Mouse (Mus musculus): ENCODE results near the gene Eppin.
A peak's percentile ranks its signal among the peaks of the same experiment; 100 is the strongest.
"Not testable (repeated sequence)": the region's sequence is repeated elsewhere in the genome, so short reads cannot be mapped to it uniquely, and the experiment has no call there.

Eppin gene

DNA sequence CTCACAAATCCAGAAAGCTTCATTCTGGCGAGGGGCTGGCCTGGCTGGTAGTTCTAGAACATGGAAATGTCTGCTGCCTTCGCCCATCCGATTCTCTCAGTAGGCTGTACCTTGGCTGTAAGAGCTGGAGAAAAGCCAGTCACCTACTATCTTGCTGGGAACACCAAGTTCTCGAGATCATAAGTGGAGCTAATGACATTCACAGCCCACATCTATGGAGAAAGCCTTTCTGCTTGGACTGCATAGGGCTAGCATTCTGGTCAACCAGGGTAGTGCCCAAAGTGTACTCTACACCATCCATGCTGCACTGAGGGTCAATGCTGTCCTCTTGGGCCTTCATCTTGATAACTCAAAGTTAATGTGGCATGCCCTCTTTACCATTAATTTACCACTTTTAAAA is at the start of gene Eppin:
TSS of gene Eppin (minus strand) at position 101 of the 400 bp plus-strand sequence.
- DNase-seq (ENCODE audit: low read depth, low spot score): no peak

DNA sequence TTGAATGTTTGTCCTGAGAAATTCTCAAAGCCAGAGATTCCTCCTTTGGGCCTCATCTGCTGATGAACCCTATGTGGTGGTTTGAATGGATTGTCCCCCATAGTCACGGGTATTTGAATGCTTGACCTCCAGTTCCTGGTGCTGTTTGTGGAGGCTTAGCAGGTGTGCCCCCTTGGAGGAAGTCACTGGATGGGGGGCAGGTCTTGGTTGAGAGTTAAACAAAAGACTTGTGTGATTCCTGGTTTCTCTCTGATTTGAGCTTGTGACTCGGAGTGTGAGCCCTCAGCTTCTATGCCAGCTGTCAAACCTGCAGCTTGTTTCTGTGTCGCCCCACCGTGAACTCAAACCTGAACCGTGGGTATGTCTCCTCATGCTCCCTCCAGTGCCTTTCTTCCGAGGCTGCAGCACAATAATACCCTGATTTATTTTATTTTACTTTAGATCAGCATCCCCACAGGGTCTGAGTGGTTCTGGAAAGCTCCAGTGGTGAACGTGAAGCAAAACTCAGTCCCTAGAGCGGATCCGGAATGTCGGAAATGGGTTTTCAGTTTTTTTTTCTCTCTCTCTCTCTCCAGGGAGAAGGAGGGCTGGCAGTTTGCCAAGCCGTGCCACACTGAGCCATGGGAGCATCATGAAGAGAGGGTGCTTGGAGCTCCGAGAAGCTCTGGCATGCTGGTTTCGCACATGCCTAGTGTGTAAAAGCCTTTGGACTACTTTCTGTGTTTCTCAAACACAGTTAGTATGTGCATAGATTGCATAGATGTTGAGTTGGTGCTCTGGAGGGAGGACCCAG is 48.7 kb upstream of the Eppin start:
- DNase-seq (ENCODE audit: low read depth, low spot score): no peak

- DNase-seq (ENCODE audit: low read depth, low spot score): no peak
Measured at GRCm38 (mm10) chr2:164641129-164641528, 47.7 kb upstream of the Eppin start.

DNA sequence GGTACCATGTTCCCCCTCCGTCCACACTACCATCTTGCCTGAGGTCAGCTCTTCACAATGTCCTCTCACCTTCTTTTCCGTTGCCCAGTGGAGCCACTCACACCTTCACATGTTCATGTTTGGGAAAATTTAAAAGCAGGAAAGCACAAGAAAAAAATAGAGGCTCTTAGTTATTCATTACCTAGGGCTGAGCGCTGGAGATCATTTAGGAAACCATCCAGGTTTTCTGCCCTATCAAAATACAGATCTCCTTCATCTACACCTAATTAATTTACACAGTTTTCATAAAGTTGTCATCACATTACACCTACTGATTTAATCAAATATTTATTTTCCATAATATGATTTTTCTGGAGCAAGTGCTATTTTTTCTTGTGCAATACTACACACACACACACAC is 45.3 kb upstream of the Eppin start, which contains the start of gene Wfdc16:
TSS of gene Wfdc16 (minus strand) at position 101 of the 400 bp plus-strand sequence.
- DNase-seq (ENCODE audit: low read depth, low spot score): no peak

- no peak for DNase-seq (ENCODE audit: low read depth, low spot score)
Measured at GRCm38 (mm10) chr2:164635266-164635665, 41.9 kb upstream of the Eppin start.

DNA sequence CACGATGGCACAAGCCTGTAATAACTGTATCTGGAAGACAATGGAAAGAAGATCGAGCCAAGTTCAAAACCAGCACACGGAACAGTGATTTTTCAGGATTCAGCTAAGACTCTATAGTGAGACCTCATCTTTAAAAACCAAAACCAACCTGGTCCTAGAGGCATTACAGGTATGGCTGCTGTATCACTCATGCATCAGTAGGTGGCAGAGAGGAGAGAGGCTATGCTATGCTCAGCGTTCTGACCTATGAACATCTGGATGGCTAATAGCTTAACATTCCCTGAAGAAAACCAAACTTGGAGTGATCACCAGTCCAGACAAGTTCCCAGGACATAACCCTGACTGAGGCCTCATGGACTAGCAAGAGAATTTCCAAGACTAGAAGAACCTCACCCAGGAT is 28.4 kb upstream of the Eppin start:
- no peak for DNase-seq (ENCODE audit: low read depth, low spot score)

DNA sequence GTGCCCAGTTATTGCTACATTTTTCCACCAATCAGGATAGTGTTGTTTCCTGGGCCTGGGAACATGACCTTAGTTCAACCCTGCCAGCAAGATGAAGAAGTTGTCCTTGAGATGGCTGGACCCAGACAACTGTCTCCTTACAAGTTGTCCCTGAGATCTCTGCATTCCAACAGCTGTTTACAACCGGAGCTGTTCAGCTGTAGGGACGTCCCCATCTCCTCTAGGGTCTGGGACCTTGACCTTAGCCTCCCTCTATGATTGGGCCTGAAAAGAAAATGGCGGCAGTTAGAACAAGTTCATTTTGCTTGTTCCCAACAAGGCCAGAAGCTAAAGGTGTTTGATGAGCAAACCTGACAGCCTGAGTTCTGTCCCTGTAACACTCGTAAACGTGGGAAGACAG is 25.7 kb upstream of the Eppin start:
- no peak for DNase-seq (ENCODE audit: low read depth, low spot score)

GRCm38 (mm10) chr2:164615386-164615785 is 22.0 kb upstream of the Eppin start:
- no peak for DNase-seq (ENCODE audit: low read depth, low spot score)

GRCm38 (mm10) chr2:164613471-164613870 is 20.1 kb upstream of the Eppin start, which contains the start of the genes Wfdc6b and Wfdc8:
TSS of gene Wfdc6b (plus strand) at chr2:164613522.
TSS of gene Wfdc8 (minus strand) at chr2:164613626.
- not testable (repeated sequence) for DNase-seq (ENCODE audit: low read depth, low spot score)

DNA sequence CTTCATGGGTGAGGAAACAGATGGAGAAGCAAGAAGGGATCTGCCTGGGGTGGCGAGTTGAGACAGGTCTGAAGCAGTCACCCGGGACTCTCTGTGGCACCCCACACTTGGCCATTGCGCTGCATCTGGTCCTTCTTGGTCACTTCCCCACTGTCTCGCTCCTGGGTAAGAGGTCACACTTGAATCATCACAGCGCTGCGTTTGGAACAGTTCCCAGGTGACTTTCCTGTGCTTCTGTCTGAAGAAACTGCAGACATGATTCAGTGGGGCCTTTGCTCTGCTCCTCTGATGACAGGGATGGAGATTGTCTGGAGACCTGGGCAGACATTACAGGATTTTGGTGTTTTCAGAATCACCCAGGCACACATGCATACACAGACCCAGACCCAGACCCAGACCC is 15.4 kb upstream of the Eppin start:
- no peak for DNase-seq (ENCODE audit: low read depth, low spot score)

GRCm38 (mm10) chr2:164604411-164604810 is 11.0 kb upstream of the Eppin start:
- DNase-seq (ENCODE audit: low read depth, low spot score): no peak

DNA sequence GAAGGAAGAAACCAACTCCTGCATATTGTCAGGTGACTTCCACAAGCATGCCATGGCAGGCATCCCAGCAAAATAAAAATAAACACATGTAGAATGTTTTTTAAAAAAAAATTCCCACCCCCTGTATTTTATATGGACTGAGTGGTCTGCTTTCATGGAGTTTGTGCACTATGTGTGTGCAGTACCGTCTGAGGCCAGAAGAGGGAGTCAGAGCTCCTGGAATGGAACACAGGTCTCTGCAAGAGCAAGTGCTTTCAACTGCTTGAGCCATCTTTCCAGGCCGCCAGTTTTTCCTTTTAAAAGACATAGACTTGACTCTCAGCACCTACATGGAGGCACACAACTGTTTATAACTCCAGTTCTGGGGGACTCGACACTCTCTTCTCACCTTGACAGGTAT is 10.1 kb upstream of the Eppin start:
- no peak for DNase-seq (ENCODE audit: low read depth, low spot score)

DNA sequence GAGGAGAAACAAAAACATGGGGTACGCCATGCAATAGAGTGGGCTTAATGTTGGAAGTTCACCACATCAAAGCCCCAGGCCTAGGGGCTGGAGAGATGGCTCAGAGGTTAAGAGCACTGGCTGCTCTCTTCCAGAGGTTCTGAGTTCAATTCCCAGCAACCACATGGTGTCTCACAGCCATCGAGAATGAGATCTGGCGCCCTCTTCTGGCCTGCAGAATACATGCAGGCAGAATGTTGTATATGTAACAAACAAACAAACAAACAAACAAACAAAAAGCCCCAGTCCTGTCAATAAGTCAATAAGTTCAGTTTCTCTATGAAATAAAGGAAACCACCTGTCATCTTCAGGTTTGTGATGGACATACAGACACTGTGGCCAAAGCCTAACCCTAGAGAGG is 6.8 kb upstream of the Eppin start:
- no peak for DNase-seq (ENCODE audit: low read depth, low spot score)

DNA sequence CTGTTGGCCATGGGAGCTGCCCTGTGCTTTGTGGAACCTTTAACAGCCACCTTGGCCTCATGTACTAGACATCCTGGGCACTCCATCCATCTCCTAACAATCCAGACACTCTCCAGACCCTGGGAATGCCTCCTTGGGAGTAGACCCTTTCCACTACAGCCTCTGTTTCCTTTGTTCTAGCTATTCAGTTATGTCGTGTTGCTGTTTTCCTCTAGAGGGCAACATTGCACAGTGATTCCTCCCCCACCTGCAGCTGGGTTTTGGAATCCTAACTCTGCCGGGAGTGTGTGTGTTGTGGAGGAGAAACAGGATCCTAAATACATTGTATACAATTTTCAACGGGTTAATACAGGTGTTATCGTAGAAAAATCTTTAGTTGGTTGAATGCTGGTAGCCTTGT is 1.4 kb downstream of the Eppin start:
- DNase-seq (ENCODE audit: low read depth, low spot score): peak; percentile 15

DNA sequence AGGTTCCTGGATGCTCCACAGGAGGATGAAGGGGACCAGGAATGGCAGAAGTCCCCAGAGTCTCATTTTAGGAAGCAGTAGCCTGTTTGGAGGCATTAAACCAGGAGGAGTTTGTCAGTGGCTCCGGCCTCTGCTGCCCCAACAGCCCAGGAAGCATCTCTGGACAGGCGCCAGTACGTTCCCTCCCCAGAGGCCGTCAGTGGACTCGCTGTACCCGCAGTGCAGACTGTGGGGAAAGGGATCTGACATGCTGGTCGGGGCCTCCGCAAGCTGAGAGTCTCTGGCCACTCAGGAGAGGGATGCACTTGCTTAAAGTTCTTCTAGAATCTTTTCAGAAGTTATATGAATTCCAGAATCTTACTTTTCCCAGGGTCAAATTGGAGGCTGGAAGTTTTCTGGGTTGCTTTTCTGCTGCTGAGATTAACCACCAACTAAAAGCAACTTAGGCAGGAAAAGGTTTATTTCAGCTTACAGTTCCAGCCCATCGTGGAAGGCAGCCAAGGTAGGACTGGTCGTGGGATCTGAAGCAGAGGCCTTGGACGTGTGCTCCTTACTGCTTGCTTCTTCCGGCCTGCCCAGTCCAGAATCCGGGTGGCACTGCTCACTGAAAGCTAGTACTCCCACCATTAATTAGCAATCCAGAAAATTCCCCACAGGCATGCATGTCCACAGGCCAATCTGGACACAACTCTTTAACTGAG is 8.2 kb downstream of the Eppin start, which contains the start of gene Wfdc6a:
TSS of gene Wfdc6a (minus strand) at position 423 of the 701 bp plus-strand sequence.
- DNase-seq (ENCODE audit: low read depth, low spot score): not testable (repeated sequence)

DNA sequence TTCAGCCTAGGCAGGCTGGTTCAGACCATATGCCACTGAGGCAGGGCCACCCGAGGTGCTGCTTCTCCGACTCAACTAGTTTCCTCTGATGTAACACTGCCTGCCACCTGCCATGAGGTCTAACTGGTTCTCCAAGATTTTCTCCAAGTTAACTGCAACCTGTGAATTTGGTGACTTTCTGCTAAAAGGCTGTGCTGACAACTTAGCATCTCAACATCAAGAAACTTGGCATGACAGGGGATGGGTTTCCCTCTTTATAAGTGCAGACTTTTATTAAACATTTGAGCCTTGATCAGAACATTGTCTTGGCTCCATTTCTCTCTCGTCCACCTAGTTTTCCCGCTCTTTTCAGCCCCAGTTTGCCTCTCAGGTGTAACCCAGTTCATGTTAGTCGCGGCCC is 20.0 kb downstream of the Eppin start, which contains the start of gene Spint3:
TSS of gene Spint3 (minus strand) at position 101 of the 400 bp plus-strand sequence.
- not testable (repeated sequence) for DNase-seq (ENCODE audit: low read depth, low spot score)

DNA sequence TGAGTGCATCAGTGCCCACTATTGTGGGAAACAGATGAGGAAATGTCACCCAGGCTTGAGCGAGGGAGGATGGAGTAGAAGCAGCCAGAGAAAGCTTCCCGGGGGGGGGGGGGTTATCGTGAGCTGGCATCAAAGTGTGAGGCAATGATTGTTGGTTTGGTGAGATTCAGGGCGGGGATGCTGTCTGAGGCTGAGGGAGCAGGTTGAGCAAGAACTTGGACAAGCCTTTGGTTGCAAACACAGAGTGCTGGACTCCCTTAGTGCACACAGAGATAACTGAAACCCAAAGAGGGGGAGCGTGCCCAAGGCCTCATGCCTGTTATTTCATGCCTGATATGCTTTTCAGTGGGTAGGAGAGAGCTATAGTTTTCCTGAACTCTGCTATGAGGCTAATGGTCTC is 25.9 kb downstream of the Eppin start:
- no peak for DNase-seq (ENCODE audit: low read depth, low spot score)

DNA sequence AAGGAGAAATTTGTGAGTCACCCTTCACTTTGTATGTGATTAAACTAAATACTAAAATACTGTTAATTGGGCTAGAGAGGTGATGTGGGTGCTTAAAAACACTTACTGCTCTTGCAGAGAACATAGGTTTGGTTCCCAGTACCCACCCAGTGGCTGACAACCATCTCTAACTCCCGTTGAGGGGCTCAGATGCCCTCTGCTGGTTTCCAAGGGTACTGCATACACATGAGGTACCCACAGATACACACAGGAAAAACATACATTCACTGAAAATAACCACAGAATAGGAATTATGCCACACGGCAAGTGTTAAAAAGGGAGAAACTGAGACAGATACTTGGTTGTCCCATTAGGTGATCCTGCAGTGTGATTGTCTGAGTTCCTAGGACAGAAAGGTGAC is 26.4 kb downstream of the Eppin start:
- DNase-seq (ENCODE audit: low read depth, low spot score): no peak

GRCm38 (mm10) chr2:164564346-164564745 is 29.0 kb downstream of the Eppin start:
- DNase-seq (ENCODE audit: low read depth, low spot score): no peak

DNA sequence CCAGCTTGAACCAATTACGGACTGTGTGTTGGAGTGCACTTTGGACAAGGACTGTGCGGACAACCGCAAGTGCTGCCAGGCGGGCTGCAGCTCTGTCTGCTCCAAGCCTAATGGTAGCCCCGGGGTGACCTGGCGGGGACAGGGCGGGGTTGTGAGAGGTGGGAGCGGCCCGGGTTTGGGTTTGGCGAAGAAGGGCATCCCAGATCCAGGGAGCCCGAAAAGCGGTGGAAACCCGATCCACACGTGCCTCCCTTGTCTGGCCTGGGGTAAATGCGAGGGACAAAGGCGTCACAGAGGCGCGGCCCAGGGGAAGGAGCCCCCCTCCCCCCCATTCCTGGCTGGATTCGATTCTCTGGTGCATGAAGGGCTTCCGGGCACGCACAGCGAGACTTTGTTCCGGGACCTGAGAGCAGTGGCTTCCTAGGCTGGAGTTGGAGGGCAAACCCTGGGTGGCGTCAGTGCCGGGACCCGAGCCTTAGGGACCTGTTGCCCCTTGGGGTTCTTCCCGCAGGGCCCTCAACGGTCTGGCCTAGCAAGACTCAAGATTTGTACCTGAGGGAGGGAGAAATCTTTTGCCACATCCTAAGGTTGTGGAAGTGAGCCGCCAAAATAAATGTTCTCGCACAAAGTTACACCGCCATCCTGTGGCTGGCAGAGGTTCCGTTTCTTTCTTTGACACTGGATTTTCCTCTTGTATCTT is 29.9 kb downstream of the Eppin start:
- no peak for DNase-seq (ENCODE audit: low read depth, low spot score)

- DNase-seq (ENCODE audit: low read depth, low spot score): no peak
Measured at GRCm38 (mm10) chr2:164562391-164563188, 30.8 kb downstream of the Eppin start, which contains the start of gene Wfdc2. TSS of gene Wfdc2 (plus strand) at chr2:164562413.

All from retina, adult 2 months (tissue).